Mouse (Mus musculus) midbrain, embryonic 12.5 days (tissue): ENCODE results near the gene Tiam1. TPM values are rescaled to one million over a fixed set of nuclear protein-coding genes. Genes with fewer than 3 reads are reported as not detected.

Source experiments
- ATAC-seq: fragments of 200-750 bp; cut with Nextera tagmentation; 2 replicates; pipeline ENCODE4 v1.8.0; 2017; ENCODE audit warnings: low read depth, moderate TSS enrichment, moderate library complexity; ENCODE audit not compliant: low FRiP score
- H3K27ac ChIP-seq: fragments of 300-500 bp; sonication (generic); replicated peaks from 2 replicates; pipeline ENCODE4 v1.5.1; 2016; ENCODE audit warnings: mild to moderate bottlenecking
- H3K27me3 ChIP-seq: fragments of 300-500 bp; sonication (generic); 2 replicates; pipeline ENCODE4 v1.6.1; 2016; ENCODE audit warnings: mild to moderate bottlenecking
- H3K36me3 ChIP-seq: fragments of 300-500 bp; sonication (generic); 2 replicates; pipeline ENCODE4 v1.6.1; 2016
- H3K4me1 ChIP-seq: fragments of 300-500 bp; sonication (generic); 2 replicates; pipeline ENCODE4 v1.6.1; 2016
- H3K4me2 ChIP-seq: fragments of 300-500 bp; sonication (generic); replicated peaks from 2 replicates; pipeline ENCODE4 v1.6.1; 2016; ENCODE audit warnings: mild to moderate bottlenecking, moderate library complexity
- H3K4me3 ChIP-seq: fragments of 300-500 bp; sonication (generic); 2 replicates; pipeline ENCODE4 v1.5.1; 2016; ENCODE audit warnings: mild to moderate bottlenecking
- H3K9ac ChIP-seq: fragments of 300-500 bp; sonication (generic); replicated peaks from 2 replicates; pipeline ENCODE4 v1.6.1; 2016; ENCODE audit warnings: mild to moderate bottlenecking, moderate library complexity
- H3K9me3 ChIP-seq: fragments of 300-500 bp; sonication (generic); 2 replicates; pipeline ENCODE4 v1.6.1; 2016; ENCODE audit warnings: mild to moderate bottlenecking
- WGBS: fragments of 180-500 bp; shearing (Covaris S2); methylation state at CpG from one replicate; pipeline ENCODE4 v1.1.7; 2016; 5-methylcytosine and 5-hydroxymethylcytosine counted together
- polyA plus RNA-seq: library from polyadenylated mRNA; unstranded; fragments of >200 nt; fragmentation: Nextera tagmentation; extraction: Ambion mirVana; gene quantifications from 2 replicates; pipeline ENCODE4 v1.2.1, GENCODE M21; 2016

The Tiam1 gene
- polyA plus RNA-seq, 1 experiment from 2014 or later, result 23.8 TPM

DNA sequence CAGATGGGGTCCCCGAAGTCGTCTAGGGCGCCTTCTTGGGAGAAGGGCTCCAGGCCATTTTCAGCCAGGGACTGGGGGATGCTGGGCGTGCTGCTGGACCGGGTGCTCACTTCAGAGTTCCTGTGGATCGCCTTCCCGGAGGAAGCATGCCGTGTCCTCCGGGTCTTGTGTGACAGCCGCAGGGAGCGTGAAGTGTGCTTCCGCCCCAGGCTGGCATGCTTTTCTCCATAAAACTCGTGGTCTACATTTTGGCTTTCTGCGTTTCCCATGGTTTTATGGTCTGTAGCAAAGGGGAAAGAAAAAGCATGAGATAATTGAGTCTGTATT is 245.3 kb downstream of the Tiam1 start:
- WGBS, result 91% methylated on average over 14 of the region's 14 CpGs
- H3K36me3 ChIP-seq, result peaks cover 8% of the 10 kb centered on the region; the same call in 1 of the 2 replicates
- no peak overlapping the region for H3K9ac ChIP-seq
- 0 out of 2 replicates have a peak, but pooled peaks cover 3% of the 10 kb centered on the region for H3K4me1 ChIP-seq
- no peaks in the 10 kb centered on the region for H3K27me3 ChIP-seq
- H3K9me3 ChIP-seq, result no peaks in the 10 kb centered on the region
- no peak overlapping the region for H3K4me2 ChIP-seq
- no peak for ATAC-seq
- H3K4me3 ChIP-seq, result no peak overlapping the region
- H3K27ac ChIP-seq, result no peak overlapping the region

DNA sequence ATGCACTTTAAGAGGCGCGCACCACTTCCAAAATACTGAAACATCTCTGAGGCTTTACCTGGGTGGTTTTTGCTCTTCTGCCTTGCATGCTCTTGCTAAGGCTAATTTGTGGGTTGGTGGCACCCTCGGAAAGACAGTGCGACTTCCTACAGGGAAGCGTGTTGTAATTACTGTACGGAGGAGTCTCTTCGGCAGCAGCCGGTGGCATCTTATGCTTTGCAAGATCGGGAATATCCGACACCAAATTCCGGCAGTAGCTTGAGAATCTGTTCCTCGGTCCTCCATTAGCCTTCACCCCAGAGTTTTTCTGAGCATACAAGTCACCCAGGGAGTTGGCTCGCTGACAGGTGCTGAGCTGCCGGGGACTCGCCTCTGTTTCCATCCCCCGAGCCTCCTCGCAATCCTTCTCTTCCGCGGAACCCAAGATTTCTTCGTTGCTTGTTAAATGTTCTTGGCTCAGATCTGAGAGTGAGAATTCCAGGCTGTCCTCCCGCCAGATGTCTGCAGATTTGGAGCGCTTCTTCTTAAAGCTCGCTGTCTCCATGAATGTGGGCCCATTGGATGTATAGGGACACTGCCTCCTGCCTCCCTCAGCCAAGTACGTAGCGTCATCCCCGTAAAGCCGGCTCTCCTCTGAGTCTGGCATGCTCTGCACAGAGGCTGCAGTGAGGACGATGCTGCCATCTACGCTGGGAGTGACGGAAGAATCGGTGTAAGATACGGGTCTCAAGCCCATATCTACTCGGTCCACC is 245.8 kb downstream of the Tiam1 start:
- Histone ChIP-seq H3K4me1 (0 out of 2 replicates have a peak, but pooled peaks cover 3% of the 10 kb centered on the region), H3K27me3 (no peaks in the 10 kb centered on the region), H3K27ac (no peak overlapping the region), H3K9ac (no peak overlapping the region), H3K4me3 (no peak overlapping the region), H3K36me3 (peaks cover 8% of the 10 kb centered on the region; the same call in 1 of the 2 replicates), H3K9me3 (no peaks in the 10 kb centered on the region), H3K4me2 (no peak overlapping the region)
- 86% methylated on average over 33 of the region's 33 CpGs for WGBS
- no peak for ATAC-seq

DNA sequence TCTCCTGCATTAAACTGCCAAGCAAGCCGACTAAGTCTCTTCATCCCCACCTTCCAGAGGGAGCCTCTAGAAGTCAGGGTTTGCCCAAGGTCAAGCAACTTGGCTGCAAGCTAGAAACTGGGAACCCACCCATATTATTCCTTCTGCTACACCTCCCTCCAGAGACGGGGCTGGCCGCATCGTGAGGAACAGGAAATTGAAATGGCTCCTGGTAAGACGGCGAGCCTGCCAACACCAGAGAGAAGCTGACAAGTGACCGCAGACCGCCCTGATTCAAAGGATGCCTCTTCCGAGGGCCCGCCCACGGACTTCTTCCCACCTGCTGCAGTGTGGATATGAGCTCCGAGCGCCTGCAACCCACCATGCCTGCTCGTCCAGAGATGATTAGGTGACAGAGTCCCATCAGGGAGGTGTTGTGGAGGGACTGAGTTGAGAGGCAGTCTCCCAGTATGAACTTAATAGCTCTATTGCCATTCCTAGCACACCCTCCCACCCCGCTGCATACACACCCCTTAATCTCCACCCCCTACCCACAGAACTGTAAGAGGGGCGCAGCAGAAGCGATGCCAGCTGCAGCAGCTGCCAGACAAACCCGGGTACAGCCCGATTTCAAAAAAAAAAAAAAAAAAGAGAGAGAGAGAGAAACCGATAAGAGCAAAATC is 246.6 kb downstream of the Tiam1 start:
- Histone ChIP-seq H3K4me2 (no peak overlapping the region), H3K27me3 (no peaks in the 10 kb centered on the region), H3K4me1 (0 out of 2 replicates have a peak, but pooled peaks cover 3% of the 10 kb centered on the region), H3K9ac (no peak overlapping the region), H3K9me3 (no peaks in the 10 kb centered on the region), H3K4me3 (no peak overlapping the region), H3K27ac (no peak overlapping the region), H3K36me3 (peaks cover 8% of the 10 kb centered on the region; the same call in 1 of the 2 replicates)
- 85% methylated on average over 20 of the region's 20 CpGs for WGBS
- no peak for ATAC-seq

DNA sequence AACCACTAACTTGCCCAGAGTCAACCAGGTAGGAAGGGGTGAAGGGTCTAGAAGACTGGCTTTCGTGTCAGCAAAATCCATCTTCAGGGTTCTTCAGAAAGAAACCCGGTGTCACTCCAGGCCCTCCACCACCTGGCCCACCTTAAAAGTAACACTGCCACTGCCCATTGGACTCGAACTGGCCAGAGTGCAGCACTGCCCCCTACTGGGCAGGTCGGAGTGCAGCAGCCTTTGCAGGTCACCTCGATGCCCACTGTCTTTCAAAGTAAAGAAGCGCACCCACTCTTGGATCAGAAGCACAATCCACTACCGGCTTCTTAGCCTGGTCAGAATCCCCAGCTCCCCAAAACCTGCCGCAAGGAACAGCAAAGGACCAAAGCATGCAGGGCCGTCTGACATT is 247.2 kb downstream of the Tiam1 start:
- 82% methylated on average over 9 of the region's 9 CpGs for WGBS

DNA sequence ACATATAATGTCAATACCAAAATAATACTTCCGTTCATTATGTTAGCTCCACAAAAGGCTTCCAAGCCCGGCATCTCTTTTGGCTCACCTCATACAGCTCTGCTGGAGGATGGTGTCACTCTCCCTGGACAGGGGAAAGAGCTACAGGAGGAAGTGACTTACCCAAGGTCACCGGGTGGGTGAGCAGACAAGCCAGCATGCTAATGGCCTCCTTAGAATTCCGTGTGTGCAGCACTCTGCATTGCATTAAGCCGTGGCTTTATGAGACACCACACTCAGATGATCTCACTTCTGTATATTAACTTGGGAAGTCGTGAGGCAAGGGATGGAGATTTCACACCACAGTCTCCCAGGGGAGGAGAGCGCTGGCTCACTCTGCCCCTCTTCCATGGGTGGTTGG is 248.3 kb downstream of the Tiam1 start:
- Histone ChIP-seq H3K4me1 (peaks cover 11% of the 10 kb centered on the region), H3K9ac (no peak overlapping the region), H3K27me3 (no peaks in the 10 kb centered on the region), H3K27ac (no peak overlapping the region), H3K9me3 (no peaks in the 10 kb centered on the region), H3K4me2 (no peak overlapping the region), H3K36me3 (peaks cover 8% of the 10 kb centered on the region; the same call in 1 of the 2 replicates), H3K4me3 (no peak overlapping the region)
- ATAC-seq, result no peak
- WGBS, result 77% methylated on average over 7 of the region's 7 CpGs

More for the DNA sequence above, 247.2 kb downstream of the Tiam1 start:
- no peak for ATAC-seq
- H3K27me3 ChIP-seq, result no peaks in the 10 kb centered on the region
- no peak overlapping the region for H3K4me3 ChIP-seq
- peaks cover 8% of the 10 kb centered on the region; the same call in 1 of the 2 replicates for H3K36me3 ChIP-seq
- no peak overlapping the region for H3K4me2 ChIP-seq
- H3K27ac ChIP-seq, result no peak overlapping the region
- 0 out of 2 replicates have a peak, but pooled peaks cover 3% of the 10 kb centered on the region for H3K4me1 ChIP-seq
- H3K9ac ChIP-seq, result no peak overlapping the region
- H3K9me3 ChIP-seq, result no peaks in the 10 kb centered on the region

DNA sequence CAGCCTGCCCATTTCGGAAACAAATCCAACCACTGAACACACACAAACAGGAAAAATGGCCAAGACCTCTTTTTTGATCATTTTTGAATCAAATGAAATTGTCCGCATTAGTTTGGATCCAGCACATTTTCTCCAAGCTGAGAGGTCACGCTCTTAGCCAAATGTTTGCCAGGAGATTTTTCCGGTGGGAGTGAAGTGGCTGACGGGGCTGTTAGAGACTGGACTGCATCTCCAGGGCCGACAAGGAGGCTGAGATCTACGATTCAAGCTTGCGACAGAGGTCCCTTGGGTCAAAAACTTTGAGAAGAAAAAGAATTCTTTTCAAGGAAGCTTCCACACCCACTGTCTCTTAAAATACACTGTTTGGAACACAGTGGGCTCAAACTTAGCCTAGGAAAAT is 248.8 kb downstream of the Tiam1 start:
- Histone ChIP-seq H3K36me3 (peaks cover 8% of the 10 kb centered on the region; the same call in 1 of the 2 replicates), H3K27ac (no peak overlapping the region), H3K27me3 (no peaks in the 10 kb centered on the region), H3K4me2 (no peak overlapping the region), H3K4me1 (peaks cover 15% of the 10 kb centered on the region), H3K9ac (no peak overlapping the region), H3K4me3 (no peak overlapping the region), H3K9me3 (no peaks in the 10 kb centered on the region)
- ATAC-seq, result no peak
- 88% methylated on average over 8 of the region's 8 CpGs for WGBS

DNA sequence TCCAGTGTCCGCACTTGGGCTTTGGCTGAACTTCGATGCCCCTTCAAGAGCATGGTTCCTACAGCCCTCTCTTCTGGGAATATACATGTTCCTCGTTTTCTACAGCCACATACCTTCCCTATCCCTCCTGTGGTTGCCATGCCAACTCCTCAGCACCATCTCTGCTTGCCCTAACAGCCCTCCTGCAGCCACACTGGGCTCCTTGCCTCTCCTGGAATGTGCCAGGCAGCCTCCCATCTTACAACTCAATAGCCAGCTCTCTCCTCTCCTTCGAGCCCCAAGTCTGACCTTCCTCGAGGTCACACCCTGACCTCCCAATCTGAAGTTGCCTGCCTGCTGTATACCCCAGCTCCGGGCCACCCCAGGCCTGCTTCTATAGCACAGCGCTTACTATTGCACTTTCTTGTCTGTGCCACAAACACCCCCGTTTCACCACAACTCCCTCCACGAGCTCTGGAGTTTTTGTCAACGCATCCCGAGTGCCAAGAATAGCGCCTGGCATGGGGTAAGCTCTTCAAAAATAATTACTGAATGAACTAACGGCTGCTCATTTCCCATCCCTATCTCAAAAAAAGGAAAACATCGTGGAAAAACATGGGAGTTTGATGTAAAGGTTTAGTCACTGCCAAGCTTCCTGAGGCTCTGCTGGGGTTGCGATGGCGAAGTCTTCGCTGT is 252.9 kb downstream of the Tiam1 start:
- Histone ChIP-seq H3K4me2 (no peak overlapping the region), H3K27me3 (no peaks in the 10 kb centered on the region), H3K9ac (no peak overlapping the region), H3K36me3 (no peaks in the 10 kb centered on the region), H3K9me3 (no peaks in the 10 kb centered on the region), H3K4me1 (peaks cover 17% of the 10 kb centered on the region), H3K27ac (no peak overlapping the region), H3K4me3 (no peak overlapping the region)
- 74% methylated on average over 17 of the region's 17 CpGs for whole genome bisulfite sequencing
- no peak for ATAC-seq

DNA sequence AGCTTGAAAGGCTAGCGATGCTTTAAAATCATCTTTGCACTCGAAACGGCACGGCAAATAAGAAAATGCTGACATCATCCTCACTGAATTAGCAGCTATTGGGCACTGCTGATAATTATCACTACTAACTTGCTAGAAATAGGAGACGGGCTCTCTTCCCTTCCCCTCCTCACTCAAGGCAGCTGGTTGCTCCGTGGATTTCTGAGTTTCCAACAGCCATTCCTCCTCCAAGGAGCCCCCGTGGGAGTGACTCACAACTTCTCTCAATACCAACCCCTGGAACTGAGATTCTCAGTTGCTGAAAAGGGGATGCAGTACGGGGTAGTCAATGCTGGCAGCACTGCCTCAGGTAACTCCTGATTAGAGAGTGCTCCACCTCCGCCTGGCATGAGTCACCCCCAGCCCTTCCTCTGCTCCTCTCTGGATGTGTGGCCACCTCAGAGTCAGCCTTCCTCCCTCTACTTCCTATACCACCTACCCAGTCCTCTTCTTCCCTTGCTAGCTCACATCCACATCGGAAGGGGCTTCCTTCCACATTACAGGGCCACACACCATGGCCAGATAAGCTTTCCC is 253.6 kb downstream of the Tiam1 start:
- Histone ChIP-seq H3K4me2 (no peak overlapping the region), H3K27ac (no peak overlapping the region), H3K27me3 (no peaks in the 10 kb centered on the region), H3K36me3 (no peaks in the 10 kb centered on the region), H3K9ac (no peak overlapping the region), H3K9me3 (no peaks in the 10 kb centered on the region), H3K4me3 (no peak overlapping the region), H3K4me1 (peaks cover 17% of the 10 kb centered on the region)
- 89% methylated on average over 10 of the region's 10 CpGs for WGBS
- no peak for ATAC-seq

DNA sequence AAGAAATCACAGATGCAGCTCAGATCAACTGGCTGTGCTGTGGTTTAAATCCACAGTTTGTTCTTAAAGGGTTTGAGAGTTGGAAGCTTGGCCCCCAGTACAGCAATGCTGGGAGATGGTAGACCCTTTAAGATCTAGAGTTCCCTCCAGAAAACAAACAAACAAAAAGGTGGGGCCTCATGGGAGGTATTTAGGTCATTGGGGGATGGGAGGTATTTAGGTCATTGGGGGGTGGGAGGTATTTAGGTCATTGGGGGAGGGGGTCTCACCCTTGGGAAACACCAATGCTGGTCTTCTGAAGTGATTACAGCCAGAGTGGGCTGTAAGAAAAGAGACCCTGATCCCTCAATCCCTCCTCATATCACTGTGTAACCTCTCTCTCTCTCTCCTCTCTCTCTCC is 257.0 kb downstream of the Tiam1 start:
- ATAC-seq, result no peak
- H3K4me2 ChIP-seq, result no peak overlapping the region
- no peak overlapping the region for H3K27ac ChIP-seq
- H3K4me3 ChIP-seq, result no peak overlapping the region
- H3K9ac ChIP-seq, result no peak overlapping the region
- H3K36me3 ChIP-seq, result peaks cover 4% of the 10 kb centered on the region; the same call in 1 of the 2 replicates
- peaks cover 17% of the 10 kb centered on the region for H3K4me1 ChIP-seq
- no peaks in the 10 kb centered on the region for H3K9me3 ChIP-seq
- H3K27me3 ChIP-seq, result no peaks in the 10 kb centered on the region

DNA sequence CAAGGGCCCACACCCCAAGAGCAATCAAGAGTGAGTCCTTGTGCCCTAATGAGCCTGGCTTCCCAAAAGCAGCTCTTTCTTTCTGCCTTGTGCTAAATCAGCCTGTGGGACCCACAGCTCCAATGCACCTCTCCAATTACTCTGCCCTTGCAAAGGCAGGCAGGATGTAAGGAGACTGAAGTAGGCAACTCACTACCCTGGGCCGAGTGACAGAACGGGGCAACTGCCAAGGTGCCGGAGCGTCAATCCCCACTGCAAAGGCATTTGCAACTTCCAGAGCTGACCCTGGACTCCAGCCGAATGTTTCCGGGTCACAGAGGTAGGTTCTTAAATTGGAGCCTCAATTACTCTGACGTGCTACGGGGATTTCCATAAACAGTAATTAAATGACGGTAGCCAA is 257.9 kb downstream of the Tiam1 start:
- WGBS, result 86% methylated on average over 9 of the region's 9 CpGs
- no peaks in the 10 kb centered on the region for H3K9me3 ChIP-seq
- H3K4me3 ChIP-seq, result no peak overlapping the region
- peaks cover 4% of the 10 kb centered on the region; the same call in 1 of the 2 replicates for H3K36me3 ChIP-seq
- H3K4me1 ChIP-seq, result peaks cover 13% of the 10 kb centered on the region
- no peaks in the 10 kb centered on the region for H3K27me3 ChIP-seq
- no peak overlapping the region for H3K4me2 ChIP-seq
- no peak overlapping the region for H3K27ac ChIP-seq
- H3K9ac ChIP-seq, result no peak overlapping the region
- no peak for ATAC-seq

DNA sequence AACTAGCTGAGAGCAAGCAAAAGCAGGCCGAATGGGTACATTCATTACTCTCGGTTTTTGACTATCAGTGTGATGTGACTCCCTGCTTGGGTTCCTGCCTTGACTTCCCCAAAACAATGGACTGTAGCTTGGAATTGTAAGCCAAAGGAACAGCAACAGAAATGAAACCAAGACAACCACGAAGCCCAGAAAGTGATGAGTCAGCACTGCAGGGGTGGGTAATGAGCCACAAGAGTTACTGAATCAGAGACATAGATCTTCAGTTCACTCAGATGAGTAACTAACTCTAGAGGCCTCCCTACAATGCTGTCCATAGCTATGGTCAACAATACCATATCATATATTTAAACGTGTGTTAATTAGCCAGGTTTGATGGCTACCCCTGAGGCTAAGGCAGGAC is 259.7 kb downstream of the Tiam1 start:
- no peak overlapping the region for H3K9ac ChIP-seq
- 95% methylated on average over 4 of the region's 4 CpGs for WGBS
- ATAC-seq, result no peak

More for the DNA sequence above, 259.7 kb downstream of the Tiam1 start:
- Histone ChIP-seq H3K4me3 (no peak overlapping the region), H3K4me1 (peaks cover 4% of the 10 kb centered on the region; the same call in 1 of the 2 replicates), H3K36me3 (peaks cover 4% of the 10 kb centered on the region; the same call in 1 of the 2 replicates), H3K4me2 (no peak overlapping the region), H3K9me3 (no peaks in the 10 kb centered on the region), H3K27ac (no peak overlapping the region), H3K27me3 (no peaks in the 10 kb centered on the region)
